Mouse (Mus musculus) cerebellum, postnatal 25 days (tissue): ENCODE measurements around the gene Mbnl2.
A peak's percentile ranks its signal among the peaks of the same experiment; 100 is the strongest.

ENCODE experiments used
- DNase-seq, 2 experiments: peaks; one replicate each; pipeline ENCODE4 v3.0.0; 2021; ENCODE audit warnings: mixed read lengths in 2 of 2

The Mbnl2 gene

DNA sequence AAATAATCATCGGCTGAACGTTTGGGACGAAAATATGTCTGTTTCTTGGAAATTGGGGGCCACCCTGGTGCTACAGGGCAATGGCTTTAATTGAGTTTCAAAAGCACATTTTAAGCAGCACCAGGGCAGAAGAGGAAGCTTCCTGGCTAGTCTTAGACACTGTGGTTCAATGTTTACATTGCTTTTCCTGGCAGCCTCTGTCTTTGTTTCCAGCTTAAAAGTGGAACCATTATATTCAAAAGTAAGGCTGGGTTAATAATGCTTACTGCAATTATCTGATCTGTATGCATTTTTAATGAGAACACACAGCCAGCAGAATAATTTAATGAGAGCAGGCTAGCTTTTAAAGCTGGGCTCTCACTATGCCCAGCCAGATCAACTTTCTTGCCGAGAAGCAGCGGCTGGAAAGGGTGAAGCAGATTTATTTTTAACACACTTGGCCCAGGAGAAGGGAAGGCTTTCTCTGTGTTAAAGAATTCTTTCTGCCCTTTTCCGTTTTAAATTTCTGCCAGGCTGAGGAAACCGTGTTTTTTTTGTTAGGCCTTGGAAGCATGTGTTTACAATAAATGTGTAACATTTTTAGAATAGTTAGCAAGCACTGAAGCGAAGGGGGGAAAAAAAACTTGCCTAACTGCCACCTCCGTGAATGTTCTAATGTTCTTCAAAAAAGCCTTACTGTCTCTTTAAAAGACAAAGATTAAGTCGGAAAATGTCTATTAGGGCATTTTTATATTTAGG, 1.0 kb downstream of the Mbnl2 start:
- DNase-seq: no peak

DNA sequence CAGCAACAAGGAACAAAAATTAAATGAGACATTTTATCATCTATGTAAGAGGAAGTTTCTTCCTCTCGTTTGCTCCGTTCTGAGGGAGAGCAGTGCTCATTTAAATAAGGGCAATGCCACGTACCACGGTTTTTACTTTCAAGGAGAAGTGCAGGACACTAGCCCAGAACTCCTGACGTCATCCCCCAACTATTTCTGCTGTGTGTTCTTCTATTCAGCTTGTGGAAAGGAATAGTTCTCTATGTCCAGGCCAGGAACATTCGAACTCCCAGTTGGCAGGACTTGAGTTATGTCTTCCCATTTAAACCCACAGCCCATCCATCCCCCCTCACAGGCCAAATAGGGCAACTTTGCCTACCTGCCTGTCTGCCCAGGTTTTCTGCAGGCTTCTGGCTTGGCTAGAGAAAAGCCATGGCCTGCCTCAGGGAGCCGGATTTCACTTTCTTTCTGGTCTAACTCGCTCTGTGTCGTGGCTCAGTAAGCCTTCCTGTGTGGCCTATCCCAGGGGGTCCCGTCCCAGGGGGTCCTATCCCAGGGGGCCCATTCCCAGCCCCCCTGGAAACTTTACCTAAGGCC, 1.7 kb downstream of the Mbnl2 start:
- peak; percentile 42 to 63 for DNase-seq

DNA sequence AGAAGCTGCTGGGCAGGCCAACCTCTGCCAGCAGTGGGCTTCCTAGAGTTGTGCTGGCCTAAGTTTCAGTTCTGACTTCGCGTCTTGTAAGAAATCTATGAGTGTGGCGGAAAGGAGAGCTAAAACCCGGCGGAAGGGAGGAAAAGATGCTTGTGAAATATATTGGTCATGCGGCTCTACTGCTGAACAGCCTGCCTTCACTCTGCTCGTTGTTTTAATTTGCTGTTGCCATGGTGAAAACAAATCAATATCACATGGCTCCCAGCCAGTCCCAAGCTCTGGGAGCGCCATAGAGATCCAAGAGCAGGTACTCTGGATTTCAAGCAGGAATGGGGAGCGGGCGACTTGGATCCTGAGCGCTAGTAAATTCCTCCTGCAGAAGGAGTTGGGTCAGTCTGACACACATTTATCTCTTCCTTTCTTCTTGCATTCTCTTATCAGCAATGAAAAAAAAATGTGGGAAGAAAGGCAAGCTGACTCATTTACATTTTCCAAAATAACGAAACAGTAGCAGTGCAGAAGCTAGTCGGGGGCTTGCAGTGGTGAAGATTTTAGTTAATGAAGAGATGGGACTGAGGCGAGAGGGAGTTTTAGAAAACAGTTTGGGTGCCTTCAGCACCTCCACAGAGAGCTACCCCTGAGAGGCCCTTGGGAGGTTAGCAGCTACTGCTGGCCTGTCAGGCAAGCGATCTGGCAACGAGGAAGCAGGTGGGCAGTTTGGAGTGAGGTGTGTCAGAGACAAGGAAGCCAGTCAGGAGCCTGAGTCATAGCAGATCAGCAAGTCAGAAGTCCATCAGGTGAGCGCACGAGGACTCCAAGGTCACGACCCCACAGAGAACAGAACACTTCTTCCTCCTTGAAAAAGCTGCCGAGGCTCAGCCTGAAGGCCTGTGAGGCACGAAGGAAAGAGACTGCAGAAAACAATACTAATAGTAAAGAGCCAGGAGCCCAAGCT, 3.1 kb downstream of the Mbnl2 start:
- DNase-seq: peak; percentile 47 to 55

DNA sequence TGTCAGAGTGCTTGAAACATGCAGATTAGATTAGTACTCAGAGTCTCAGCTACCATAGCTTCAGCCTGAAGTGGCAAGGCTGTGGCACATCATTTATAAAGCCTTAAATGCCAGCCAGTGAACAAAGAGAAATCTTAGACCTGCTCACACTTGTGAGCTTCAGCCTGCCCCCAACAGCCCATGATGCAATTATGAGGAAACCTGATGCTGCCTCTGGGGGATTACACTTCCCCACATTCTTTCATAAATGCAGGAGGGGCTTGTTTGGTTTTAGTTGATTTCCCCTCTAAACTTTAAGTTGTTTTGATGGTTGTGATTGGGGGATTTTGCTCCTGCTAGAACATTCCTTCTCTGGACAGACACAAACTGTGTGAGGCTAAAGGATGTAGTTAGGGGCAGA, 4.7 kb downstream of the Mbnl2 start:
- no peak for DNase-seq

DNA sequence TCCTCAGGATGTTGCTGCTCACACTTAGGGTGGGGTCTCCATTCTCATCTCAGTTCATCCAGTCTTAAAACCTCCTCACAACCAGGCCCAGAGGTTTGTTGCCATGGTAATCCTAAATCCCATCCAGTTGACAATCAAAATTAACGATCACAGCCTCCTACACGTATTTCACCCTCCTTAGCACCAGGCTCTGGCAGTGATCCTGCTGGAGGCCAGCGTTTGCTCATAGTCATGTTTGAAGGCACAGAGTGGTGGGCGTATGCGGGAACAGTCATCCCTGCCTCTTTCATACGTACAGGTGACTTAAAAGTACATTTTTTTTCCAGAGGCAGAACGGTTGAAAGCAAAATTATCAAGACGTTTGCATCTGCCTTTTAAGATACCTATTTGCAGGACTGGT, 8.3 kb downstream of the Mbnl2 start:
- no peak for DNase-seq

DNA sequence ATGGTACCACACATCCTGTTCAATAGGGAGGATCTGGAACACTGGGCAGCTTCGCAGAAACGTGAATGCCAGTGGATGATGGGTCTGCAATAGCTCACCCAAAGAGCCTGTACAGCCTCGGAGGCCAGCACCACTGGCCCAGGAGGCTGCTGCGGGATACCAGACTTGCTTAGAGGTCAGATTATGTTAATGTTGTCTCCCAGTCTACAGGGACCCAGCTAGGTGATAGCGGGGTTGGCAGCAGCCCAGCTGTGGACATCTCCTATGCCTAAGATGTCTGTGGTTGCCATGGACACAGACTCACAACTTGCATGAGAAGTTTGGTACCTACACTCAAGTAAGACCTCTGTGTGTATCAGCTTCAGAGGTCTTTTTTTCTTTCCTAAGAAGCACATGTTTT, 9.0 kb downstream of the Mbnl2 start:
- no peak for DNase-seq

DNA sequence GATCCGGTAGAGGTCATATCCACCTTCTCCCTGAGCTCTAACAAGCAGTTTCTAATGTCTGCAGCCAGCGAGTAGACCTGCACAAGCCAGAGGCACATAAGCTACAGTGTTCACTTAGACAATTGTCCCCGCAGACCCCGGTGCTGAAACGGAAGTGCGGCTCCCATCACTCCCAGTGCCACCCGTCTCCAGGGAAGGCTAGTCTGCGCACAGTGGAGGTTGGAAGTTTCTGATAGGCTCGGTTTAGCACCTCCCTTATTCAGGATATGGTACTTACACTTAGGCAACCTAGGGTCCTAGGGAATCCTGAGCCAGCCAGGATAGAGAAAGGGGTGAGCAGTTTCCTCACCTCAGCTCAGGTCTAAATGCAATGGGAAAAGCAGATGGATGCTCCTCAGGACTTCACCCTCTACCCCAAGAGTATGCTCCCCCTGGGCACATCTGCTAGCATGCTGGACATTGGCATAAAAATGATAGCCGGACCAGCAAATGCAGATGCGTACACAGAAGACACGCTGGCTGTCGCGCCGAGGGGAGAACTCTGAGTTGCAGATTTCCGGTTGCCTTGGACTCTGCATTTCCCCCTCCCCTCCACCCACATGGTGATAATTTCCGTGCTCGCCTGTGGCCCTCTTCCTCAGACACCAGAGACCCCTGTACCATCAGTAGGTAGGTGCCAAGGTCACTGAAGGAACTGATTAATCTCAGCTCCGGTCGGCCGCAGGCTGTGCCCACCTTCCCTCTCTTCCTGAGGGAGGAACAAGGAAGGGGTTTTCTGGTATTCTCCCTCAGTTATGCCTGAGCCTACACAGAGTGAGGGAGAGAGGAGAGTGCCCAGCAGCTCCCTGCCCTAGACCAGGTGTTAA, 11.9 kb downstream of the Mbnl2 start:
- no peak for DNase-seq

DNA sequence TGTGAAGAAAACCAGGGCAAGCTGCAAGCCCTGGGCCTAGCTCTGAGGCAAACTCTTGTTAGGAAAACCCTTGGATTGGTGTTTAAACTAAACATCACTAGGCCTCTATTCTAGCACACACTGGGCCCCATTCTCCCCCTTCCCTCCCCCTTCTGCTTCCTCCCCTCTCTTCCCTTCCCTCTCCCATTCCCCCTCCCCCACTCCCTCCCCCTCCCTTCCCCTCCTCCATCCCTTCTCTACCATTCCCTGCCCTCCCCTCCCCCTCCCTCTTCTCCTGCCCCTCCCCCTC, 12.5 kb downstream of the Mbnl2 start:
- DNase-seq: no peak

DNA sequence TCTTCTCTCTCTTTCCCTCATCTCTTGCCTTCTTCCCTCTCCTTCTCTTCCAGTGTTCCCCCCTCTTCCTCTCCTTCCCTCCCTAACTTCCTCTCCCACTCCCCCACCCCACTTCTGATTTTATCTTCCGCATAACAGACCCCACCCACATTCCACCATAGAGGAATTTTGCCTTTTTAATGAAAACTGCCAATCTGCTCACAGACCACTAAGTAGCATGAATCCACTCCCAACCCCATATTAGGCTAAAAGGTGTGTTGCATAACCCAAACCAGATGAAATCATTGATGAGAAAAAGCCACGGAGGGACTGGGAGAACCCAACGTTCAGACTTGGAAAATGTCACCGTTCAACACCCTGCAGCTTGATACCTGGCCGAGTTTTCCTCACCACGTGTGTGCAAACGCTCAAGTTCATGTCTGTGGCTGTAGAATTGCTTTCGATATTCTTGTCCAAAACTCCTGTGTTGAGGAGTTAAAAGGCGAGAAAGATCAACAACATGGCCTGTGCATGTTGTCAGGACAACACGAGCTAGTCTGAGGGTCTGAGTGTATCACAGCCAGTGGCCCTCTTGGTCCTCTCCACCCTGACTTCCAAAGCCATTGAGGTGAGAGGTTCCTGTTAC, 13.0 kb downstream of the Mbnl2 start:
- DNase-seq: peak in 1 of 2 experiments; percentile 33

DNA sequence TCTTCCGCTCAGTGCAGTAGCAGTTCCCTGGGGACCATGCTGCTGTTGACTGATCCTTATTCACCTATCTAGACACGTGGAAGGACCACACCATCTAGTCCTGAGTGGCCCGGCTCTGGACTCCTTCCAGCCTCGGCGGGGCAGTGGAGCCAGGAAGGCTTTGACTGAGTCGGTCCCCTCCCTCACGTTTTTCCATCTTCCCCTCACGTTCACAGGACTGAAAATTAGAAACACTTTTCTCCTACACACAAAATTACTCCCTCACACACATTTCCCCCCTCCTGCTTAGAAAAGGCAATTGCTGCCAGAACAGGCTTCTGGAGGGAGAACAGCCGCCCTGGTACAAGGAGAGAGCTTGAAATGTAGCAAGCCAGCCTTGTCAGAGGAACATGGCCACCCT, 13.6 kb downstream of the Mbnl2 start:
- peak; percentile 45 to 47 for DNase-seq

DNA sequence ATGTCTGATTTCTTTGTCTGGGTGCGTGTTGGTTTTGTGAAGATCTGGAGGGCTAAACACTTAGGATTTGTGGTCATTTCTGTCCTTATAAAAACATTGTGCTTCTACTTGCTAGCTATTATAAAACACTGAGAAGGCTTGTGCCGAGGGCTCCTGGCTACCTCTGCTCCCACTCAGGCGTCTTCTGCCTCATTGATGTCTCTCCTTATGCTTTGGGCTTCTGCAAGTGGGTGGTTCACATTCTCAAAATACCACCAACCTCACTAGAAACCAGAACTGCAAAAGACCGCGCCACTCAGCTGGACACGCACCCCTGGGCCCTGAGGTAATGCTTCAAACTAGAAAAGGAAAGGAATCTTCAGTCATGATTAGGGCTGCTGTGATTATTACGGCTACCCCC, 14.1 kb downstream of the Mbnl2 start:
- no peak for DNase-seq

DNA sequence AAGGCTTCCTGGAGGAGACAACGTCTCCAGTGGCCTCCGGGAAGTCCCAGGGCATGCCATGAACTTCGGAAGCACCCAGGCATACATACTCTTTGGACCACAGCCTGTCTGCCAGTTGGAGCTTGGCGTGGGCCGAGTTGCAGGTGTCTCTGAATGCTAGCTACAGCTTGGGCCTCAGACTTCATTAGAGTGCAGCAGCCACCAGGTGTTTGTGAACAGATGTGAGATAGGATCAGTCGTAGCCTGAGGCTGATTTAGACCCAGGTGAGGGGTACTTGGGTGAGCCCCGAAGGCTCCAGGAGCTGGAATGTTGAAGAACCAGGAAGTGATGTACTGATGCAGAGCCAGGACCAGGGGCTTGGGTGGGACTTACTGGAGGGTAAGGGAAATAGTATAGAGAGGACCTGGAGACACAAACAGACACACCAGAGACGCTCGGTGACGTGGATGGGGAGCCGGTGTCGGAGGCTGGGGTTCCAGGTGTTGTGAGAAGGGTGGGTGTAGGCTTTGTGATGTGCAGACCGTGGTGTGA, 15.8 kb downstream of the Mbnl2 start:
- DNase-seq: peak; percentile 25 to 36

DNA sequence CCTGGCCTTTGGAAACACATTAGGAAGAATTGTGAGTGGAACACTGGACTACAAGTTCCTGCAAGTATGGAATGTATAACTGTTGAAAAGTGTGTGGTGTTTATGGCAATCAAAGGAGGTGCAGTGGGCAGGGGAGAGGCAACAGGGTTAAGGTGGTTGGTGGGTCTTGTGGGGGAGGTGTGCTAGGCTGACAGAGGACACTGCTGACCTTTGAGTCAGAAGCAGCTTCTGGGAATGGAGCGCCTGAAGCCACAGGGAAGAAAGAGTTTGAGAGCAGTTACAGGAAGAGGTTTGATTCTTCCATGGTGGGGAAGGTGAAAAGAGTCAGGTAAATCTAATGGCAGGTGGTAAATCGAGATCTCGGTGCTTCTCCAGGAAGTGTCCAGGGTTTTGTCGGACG, 16.7 kb downstream of the Mbnl2 start:
- DNase-seq: peak in 1 of 2 experiments; percentile 7

DNA sequence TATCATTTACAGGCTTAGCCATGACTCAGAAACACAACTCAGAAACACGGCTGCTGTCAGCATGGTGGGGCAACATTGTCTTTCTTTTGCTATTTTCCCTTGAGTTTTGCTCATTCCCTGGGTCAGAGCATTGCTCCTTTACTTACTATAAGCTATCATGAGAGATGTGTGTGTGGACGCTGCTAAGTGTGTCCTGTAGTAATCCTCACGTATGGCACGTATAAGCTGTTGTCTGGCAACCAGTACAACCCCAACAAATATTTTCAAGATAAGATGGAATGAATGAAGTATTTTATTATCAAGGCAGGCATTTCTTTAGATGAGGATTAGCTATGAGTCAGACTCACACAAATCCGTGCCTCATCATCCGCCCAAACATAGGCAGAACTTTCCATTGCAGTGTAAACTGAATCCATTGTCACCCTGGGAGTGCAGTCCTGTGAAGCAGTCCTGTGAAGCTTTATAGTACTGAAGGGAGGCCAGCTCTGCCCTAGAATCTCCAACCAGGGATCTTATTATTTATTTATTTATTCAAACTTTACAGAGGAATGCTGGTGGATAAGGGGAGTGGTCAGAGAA, 17.2 kb downstream of the Mbnl2 start:
- DNase-seq: no peak

DNA sequence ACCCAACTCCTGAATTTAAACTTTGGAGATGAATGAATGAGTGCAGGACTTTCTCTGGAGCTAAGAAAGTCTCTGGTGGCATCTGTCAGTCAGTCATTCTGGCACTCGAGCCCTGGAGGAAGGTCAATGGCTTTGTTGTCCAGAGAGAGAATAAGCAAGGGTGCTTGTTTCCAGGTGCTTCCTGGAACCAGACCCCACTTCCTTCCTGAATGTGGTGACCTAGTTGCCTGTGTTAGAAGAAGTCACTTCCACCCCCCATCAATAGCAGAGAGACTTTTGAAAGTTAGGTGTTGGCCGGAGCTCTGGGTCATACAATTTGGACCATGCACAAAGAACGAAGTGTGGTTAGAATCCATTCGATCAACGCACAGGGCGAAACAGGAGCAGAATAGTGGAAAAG, 19.0 kb downstream of the Mbnl2 start:
- no peak for DNase-seq

DNA sequence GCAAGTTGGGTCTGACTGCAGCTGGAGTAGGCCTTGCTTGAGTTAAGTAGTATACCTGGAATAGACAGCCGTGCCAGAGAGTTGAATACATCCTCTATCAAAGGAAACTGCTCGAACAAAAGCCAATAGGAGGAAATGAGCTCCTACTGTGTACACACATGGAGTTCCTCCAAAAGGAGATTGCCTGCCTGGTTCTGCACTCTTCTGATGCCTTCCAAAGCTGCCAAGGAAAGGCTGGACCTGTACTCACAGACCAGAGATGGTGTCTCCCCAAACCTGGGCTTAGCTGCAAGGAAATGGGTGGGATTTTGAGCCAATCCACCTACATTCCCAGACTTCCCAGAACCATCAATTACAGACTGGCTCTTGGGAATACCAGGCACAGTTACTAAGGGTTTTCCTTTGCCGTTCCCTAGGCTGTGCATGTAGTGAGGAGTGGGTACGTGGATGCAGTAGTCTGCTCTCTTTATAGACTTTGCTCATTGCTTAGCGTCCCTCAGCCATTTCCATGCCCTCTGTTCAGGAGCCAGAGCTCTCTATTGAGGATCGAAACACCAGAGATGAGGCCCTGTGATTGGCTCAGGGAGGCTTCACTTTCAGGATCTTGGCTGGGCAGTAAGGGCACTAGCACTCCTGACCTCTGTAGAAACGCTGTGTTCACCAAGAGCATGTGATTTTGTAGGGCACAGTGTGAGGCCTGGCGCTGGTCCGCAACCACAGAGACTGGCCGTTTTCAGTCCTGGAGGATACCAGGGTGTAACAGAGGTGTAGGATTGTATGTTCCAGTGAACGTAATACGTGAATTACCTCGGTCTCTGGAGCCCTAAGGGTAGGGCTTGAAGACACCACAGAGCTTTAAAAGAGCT, 20.1 kb downstream of the Mbnl2 start:
- peak; percentile 74 to 75 for DNase-seq

DNA sequence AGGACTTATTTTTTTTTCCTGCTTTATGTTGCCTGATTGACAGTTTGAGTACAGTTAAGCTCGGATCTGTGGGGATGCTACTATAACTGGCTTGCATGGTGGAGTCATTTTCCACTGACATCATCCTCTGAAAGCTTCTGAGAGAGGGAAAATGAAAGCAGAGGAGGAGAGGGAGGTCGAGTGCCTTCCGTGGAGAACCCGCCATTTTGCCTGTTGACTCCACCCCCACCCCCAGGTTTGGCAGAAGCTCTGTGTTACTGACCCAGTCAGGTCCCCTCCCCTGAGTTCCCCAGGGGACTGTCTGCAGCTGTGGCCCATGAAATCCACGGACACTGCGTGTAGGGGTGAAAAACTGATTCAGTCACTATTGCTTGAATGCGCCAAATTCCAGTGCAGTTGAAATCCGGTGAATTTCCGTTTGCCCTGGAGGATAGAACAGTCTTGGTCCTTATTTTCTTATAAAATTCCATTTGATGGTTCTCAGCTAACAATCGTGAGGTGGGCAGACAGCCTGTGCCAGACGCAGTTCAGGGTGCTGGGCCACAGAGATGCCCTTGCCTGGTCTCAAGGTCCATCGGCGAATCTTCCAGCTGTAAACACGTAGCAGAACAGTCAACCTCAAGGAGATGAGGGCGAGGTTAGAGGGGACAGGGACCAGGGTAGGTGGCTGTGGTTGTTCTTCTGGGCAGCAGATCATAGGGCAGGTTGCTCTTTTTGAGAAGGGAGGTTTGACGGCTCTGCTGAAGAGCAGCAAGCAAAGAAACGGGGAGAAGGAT, 20.9 kb downstream of the Mbnl2 start:
- DNase-seq: peak in 1 of 2 experiments; percentile 47

DNA sequence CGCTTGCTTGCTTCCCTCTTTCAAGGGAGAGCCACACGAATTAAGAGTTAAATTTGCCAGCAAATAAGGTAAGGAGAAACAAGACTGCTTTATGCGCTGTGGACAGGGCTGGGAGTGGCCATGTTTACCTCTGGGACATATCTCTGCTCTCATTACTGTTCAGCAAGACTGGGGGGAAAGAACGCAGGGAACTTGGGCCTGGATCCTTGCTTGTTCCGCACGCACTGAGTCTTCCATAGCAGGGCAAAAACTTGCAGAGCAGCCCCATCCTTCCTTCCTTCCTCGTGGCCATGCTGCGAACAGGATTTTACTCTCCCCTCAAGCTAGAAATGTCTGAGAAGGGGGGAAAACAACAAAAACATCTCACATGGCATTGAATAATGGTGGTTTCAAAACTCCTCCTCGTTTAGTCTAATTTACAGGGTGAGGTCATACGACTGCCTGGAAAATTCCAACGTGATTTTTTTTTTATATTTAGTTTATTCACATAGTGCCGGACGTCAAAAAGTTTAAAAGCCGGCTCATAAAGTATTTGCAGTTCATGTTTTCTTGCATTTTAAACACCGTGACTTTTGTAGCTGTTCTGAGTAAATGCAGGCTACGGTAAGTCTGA, 21.8 kb downstream of the Mbnl2 start:
- no peak for DNase-seq

DNA sequence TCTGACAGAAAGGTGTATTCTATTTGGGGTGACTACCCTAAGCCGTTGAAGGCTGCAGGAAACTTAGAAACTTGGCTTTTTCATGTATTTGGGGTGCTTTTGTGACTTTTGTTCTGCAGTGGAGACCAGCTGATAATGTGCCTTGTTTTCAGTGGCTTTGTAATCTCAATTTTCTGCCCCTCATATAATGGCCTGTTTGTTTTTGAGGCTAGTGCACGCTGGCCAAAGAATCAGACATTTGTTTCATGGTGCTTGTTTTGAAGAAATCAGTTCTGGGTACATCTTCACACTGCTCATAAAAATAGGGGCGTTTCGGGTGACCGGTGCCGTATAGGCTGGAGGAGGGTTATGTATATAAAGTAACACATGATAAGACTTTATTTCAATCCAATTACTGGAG, 22.4 kb downstream of the Mbnl2 start:
- DNase-seq: no peak
